Mouse (Mus musculus): ENCODE measurements around the gene Gm49342.
"Not testable (repeated sequence)": the region's sequence is repeated elsewhere in the genome, so short reads cannot be mapped to it uniquely, and the experiment has no call there.

Gene Gm49342

DNA sequence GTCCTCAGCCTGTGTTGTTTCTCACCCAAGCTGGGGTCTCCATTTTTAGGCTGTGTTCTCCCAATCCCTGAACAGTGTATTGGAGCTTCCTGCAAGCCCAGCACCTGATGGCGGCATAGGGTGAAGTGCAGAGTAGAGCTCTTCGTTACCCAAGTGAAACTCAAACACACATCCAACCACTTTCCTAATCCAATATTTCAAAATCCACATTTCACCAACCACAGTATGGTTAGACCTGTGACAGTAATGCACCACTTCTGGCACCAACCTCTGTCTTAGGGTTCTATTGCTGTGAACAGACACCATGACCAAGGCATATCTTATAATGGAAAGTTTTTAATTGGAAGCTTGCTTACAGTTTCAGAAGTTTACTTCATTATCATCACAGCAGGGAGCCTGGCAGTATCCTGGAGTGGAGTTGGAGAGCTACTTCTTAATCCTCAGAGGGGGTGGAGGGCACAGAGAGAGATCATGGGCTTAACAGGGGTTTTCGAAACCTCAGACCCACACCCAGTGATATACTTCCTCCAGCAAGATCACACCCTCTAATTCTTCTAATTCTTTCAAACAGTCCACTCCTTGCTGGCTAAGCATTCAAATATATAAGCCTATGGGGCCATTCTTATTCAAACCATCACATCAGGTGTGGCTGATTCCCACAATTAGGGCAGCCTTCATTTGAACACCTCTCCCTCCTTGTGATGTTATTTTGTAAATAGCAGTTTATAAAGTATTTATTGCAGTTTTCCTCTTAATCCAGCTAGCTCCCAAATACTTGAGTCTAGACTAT, 6.0 kb upstream of the Gm49342 start:
- DNase-seq = no peak

DNA sequence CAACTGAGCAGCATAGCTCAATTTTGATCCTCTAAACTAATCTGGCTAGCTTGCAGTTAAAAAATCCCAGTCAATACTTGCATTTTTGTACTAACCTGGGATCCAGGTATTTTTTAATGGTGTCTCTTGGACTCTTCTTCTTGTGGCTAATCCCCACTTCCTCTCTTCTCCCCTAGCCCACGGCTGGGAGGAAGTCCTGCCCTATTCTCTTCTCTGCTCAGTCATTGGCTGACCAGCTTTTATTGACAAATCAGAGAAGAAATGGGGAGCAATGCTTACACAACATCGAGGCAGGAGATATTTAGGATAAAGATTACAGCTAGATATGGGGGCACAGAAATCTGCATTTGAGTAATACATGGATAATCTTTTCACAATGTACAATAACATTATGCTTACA, 5.4 kb upstream of the Gm49342 start:
- DNase-seq = no peak

DNA sequence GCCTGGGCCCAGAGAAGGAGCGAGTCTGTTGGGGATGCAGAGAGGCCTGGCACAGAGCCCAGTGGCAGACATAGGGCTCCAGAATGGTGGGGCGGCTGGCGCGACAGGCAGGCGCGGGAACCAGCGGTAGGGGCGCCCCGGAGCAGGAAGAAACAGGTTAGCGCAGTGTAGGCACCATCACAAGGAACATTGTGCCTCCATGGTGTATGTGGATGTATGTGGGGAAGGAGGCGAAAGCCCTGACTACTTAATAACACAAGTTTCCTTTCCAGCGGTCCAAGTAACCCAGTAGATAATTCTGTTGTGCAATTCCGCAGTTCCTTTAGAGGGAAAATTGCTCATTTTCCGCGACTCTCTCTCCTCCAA, 334 bp downstream of the Gm49342 start:
- DNase-seq = not testable (repeated sequence)

DNA sequence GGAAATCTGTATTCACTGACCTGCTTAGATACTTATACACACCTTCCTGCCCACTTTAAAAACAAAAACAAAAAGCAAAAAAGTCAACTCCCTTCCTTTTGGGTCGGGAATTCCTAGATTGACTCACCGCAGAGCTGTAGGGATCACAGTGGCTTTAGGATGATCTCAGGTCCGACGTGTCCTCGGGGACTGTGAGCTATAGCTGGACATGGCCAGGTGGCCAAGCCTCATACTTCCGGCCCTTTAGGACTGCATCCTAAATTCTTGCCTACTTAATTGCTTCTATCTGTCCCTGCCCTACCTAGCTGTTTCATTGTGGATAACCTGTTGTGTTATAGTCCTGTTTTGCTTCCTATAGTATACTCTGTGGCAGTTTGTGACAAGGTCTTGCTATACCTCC, 764 bp downstream of the Gm49342 start:
- not testable (repeated sequence) for DNase-seq

DNA sequence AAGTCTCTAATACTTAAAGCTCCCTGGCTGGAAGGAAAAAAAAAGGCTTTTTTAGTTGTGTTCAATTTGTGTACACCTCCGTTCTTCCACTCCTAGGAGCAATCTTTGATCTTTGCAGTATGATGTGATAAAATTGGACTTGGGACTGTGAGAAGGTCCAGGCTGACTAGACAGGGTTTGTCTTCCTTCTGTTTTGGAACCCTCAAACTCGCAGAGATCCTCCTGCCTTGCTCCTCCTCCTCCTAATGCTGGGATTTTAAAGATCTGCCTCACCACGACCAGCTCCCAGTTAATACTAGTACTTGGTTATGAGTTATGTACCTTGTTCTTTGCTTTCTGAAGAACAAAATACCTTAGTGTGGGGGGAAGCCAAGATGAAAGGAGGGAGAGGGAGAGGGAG, 1.2 kb downstream of the Gm49342 start:
- not testable (repeated sequence) for DNase-seq

DNA sequence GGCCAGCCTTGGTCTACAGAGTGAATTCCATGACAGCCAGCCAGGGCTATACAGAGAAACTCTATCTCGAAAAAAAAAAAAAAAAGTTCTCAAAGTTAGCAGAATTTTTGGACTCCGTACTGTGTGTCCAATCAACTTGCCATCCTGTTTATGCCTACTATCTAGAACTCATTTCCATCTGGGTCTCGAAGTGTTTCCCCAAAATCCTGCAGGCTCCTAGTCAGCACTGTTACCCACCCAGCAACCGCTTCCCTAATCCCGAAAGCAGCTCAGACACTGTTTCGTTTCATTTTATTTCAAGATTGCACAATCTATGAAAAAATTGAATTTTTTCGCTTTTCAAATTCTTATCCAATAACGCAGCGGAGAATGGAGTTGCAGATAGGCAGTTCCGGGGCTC, 11.2 kb downstream of the Gm49342 start:
- no peak for DNase-seq

DNA sequence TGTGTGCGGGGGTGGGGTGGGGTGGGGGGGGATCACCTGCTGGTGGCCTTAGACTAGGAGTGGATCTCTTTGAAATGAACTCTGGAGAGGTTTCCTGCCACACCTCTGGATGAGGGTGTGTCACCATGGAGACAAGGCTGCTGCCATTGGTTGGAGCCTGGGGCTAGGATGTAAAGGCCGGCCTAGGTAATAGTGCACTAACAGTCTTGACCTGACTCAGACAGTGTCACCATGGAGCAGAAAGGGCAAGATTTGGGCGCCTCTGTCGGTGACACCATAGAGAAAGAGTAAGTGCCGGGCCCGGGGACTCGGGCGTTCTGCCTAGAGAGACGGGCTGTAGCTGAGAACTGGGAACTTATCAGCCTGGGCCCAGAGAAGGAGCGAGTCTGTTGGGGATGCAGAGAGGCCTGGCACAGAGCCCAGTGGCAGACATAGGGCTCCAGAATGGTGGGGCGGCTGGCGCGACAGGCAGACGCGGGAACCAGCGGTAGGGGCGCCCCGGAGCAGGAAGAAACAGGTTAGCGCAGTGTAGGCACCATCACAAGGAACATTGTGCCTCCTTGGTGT, 11.7 kb downstream of the Gm49342 start, which contains the start of gene Pnp2:
Pnp2 (plus strand) TSS at position 51 of the 567 bp plus-strand sequence.
- DNase-seq = peak; percentile 71

DNA sequence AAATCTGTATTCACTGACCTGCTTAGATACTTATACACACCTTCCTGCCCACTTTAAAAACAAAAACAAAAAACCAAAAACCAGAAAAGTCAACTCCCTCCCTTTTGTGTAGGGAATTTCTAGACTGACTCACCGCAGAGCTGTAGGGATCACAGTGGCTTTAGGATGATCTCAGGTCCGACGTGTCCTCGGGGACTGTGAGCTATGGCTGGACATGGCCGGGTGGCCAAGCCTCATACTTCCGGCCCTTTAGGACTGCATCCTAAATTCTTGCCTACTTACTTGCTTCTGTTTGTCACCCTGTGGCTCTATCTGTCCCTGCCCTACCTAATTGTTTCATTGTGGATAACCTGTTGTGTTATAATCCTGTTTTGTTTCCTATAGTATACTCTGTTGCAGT, 12.4 kb downstream of the Gm49342 start:
- DNase-seq = not testable (repeated sequence)

DNA sequence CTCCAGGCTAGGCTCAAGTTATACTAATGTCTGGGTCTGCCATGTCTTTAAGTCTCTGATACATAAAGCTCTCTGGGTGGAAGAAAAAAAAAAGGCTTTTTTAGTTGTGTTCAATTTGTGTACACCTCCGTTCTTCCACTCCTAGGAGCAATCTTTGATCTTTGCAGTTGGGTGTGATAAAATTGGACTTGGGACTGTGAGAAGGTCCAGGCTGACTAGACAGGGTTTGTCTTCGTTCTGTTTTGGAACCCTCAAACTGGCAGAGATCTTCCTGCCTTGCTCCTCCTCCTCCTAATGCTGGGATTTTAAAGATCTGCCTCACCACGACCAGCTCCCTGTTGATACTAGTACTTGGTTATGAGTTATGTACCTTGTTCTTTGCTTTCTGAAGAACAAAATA, 12.8 kb downstream of the Gm49342 start:
- DNase-seq = not testable (repeated sequence)

DNA sequence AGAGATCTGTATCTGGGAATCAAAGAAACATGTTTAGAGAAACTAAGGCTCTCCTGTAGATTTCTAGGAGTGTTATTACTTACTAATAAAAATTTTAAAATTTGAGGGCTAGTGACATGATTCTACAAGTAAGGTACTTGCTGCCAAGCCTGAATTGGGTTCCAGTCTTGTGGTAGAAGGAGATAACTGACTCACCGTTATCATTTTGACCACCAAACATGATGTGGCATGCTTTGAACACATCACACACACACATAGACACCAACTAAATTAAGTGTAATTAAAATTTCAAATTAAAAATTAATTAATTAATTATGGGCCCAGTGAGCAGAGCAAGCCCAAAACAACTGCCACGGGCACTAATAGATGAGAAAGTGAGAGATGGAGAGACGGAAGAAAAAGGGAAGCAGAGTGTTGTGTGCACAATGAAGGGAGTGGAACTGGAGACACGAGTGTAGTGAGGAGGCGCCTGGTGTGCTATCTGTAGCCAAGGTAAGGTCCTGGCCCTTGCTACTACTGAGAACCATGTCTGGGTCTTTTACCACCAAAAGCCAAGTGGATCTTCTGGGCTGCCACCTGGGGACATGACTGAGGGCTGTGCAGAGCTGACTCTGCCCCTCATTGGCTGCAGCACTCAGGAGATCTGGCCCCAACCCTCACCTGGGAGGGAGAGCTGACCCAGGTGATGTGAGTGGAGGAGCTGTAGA, 14.1 kb downstream of the Gm49342 start:
- not testable (repeated sequence) for DNase-seq

DNA sequence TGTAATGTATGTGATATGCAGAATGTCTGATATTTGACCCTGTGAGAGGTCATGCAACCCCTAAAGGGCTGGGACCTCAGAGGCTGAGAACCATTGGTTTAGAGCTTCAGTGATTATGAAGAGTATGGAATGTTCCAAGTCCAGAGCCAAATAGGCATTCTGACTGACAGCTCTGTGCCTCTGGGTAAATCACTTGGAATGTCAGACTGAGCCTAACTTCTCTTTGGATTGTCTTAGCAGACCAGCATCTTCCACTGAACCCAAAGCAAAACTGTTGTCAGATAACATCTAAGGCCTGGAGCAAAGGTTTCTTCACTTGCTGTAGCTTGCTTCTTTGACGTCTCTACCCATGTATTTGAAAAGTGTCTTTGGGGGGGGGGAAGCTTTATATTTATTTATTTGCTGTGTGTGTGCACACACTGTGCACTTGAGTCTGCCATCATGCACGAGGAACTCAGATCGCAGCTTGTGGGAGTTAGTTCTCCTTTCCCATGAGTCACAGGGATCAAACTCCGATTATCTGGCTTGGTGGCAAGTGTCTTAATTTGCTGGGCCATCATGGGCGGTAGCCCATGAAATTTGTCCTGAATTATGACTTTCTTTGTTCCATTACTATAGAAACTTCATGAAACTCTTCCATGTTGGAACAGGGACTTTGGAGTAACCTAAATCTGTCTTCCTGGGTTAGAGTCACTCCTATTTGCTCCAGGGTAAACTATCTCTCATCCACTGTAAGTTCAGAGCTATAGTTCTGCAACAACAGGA, 24.1 kb downstream of the Gm49342 start:
- no peak for DNase-seq

DNA sequence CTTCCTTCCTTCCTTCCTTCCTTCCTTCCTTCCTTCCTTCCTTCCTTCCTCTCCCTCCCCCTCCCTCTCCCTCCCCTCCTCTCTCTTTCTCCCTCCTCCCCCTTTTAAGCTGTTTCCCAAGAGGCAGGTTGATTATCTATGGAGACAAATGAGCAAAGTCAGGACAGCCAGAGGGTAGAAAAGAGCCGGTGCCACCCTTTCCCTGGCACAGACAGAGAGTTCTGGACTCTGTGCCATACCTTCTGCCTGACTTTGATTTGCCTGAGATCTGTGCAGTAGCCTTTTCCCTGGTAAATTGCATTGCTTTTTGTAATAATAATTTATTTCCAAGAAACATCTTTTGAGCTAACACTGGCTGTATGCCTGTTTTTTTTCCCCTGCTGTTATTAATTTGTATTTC, 24.7 kb downstream of the Gm49342 start:
- DNase-seq = no peak

DNA sequence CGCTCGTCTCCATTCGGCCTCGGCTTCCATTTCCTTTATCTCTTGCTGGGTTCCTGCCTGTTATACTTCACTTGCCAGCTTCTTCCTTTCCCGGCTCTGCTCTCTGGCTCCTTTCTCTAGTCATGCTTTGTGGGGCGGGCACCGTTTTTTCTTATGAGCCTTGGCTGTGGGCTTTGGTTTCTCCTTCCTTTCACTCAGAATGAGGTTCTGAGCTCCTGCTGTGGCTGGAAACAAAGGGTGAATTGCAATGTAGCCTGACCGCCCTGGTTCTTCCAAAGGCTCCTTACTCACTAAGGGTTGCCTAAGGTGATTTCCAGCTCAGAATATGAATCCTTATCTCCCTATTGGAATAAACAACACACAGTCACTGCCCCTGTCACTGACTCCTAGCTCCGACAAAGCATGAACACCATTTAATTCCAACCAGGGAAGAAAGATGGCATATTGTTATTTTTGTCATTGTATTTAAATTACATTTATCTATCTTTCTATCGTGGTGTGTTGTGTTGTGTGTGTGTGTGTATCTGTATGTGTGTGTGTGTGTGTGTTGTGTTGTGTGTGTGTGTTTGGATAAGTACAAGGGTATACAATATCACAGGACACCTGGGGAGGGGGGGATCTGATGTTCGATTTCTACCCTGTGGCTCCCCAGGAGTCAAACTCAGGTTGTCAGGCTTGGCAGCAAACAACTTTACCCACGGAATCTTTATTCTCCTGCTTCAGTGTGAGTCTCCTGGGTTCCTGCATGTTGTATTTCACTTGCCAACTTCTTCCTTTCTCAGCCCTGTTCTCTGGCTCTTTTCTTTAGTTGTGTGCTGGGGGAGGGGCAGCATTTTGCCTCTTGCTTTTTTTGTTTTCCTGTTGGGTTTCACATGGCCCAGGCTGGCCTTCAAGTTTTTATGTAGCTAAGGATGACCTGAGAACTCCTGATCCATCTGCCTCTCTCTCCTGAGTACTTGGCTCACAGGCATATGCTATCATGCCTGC, 25.5 kb downstream of the Gm49342 start:
- peak; percentile 40 for DNase-seq

DNA sequence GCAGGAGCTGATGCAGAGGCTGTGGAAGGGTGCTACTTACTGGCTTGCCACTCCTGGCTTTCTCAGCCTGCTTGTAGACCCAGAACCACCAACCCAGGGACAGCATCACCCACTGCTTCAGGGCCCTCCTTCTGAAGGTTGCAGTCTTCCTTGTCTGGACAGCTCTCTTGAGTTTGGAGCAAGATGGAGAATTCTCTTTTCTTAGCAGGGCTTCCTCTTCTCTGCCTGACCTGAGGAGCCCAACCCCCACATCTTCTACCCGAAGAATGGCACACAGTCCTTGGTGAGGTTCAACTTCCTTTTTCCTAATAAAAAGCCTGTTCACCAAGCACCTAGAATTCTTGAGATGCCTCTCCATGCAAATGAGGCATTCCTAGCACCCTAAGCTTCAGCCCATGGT, 26.5 kb downstream of the Gm49342 start:
- no peak for DNase-seq

DNA sequence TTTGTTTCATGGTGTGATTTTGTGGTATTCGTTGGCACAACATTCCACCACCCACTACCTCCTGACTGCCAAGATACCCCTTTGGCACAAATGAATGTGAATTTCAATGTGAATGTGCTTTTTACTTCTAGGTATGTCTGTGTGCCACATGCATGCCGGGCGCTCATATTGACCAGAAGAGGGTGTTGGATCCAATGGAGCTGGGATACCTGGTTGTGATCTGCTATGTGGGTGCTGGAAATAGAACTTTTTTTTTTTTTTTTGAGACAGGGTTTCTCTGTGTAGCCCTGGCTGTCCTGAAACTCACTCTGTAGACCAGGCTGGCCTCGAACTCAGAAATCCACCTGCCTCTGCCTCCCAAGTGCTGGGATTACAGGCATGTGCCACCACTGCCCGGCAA, 28.7 kb downstream of the Gm49342 start:
- not testable (repeated sequence) for DNase-seq

DNA sequence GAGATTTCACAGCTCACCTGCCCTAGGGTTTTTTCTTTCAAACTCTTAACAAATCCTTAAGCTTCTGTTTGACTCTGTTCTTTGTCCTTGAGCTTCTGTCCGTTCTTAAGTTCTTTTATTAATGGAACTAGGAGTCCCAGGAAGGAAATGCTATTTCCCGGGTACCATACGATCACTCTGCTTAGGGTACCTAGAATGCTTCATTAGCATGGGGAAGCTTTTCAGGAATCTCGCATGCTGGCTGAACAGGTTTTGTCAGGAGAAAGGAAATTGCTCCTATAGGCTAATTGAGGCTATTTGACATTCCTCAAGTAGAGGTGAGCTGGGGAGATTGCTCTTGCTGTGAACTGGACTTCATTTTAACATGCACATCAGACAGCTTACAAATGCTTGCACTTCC, 29.4 kb downstream of the Gm49342 start:
- no peak for DNase-seq

DNA sequence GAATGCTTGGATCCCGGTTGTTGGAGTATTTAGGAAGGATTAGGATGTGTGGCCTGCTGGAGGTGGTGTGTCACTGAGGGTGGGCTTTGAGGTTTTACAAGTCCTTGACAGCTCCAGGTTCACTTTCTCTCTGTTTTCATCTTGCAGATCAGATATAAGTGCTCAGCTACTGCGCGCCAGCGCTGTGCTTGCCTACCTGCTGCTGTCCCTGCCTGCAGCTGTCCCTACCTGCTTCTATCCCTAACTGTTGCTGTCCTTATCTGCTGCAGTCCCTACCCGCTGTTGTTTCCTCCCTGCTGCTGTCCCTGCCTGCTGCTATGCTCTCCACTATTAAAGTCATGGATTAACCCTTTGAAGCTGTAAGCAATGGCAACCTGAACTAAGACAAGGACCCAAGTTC, 30.7 kb downstream of the Gm49342 start:
- DNase-seq = no peak

DNA sequence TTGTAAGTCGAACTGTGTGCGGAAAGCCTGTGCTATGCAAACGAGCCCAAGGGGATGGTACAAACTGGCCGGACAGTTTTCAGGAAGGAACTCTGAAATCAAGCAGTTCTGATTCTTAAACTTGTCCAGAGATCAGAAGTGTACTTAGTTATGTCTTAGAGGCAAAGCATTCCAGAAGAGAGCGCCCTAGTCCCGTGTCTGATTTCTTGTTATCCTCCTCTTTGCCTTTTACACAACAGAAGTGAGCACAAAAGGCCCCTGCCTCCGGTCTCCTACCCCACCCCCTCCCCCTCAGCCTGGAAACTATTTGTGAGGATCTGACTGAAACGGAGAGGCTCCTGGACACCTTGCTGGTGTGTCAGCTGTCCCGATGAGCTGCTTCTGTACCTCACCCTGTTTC, 32.4 kb downstream of the Gm49342 start:
- DNase-seq = peak; percentile 56

DNA sequence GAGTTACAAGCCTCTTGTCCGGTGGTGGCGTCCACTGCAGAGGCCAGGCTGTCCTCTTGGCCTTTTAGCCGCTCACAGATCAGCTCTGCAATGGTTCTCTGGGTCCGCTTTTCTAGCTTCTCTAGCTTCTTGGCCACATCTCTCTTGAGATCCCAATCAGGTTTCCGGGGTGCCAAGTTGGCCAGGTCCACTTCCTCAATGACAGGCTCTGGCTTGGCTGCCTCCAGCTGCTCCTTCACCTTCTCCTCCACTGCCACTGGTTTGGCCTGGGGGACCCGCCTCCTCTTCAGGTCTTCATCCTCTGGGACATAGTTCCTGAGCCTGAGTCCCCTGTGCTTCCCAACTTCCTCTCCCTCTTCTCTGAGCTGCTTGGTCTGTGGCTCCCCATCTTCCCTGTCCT, 34.1 kb downstream of the Gm49342 start:
- DNase-seq = not testable (repeated sequence)

DNA sequence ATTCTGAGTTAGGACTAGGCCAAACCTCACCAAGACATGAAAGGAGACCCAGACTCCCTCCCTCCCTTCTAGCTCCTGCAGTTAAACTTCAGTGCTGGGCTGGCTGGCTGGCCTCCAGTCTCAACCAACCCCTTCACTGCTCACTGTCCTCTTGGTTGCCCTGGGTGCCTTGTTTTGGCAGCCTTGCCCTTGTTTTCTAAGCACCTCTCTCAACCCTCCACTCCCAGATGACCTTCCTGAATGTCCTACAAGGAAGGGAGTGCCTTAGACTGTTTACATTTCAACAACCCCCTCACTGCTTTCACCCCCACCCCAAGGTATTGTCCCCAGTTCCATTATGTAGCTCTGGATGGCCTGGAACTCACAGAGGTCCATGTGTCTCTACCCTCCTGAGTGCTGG, 35.3 kb downstream of the Gm49342 start:
- DNase-seq = no peak

DNA sequence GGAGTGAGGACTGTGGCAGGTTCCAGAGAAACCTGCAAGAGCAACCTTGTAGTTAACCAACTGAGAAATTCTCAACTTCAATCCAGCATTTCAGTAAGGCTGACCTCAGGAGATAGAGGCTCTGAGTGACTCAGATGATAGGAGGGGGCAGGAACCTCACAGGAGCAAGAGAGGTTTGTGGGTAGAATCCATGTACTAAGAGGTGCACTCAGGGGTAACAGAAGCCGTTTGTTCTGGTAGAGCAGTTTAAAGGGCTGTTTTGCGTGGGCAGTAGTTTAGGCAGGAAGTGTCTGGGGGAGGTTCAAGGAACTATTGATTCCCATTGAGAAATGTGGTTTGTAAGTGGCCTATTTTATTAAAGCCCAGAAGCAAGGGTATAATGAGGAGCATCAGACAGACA, 36.9 kb downstream of the Gm49342 start:
- no peak for DNase-seq

DNA sequence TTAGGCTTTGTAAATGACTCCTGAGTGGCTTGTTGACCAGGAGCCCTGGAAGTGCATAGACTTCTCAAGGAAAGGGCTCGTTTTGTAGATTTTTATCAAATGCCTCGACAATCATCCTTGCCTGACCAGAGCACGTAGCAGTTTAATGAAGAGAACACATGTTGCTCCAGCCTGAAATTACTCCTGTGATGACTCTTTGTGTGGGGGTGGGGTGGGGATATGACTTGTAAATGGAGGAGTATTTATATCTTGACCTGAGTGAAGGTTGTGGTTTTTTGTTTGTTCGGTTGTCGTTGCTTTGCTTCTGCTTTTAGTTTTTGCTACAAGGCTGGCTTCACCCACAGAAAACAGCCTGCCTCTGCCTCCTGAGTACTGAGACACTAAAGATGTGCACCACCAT, 37.5 kb downstream of the Gm49342 start:
- no peak for DNase-seq
